Mouse (Mus musculus) adrenal gland, postnatal 10 days (tissue): ENCODE data around the gene Tmem206. TPM values are rescaled to one million over a fixed set of nuclear protein-coding genes. Genes with fewer than 3 reads are reported as not detected.

ENCODE experiments used
- total RNA-seq, 2 experiments: library from RNA; stranded (reverse); gene quantifications; 2 replicates each; pipeline ENCODE4 v1.2.3; 2021

Gene Tmem206
- total RNA-seq, 2 experiments from 2014 or later: 5.8 to 6.7 TPM

Other genes with a start within 250 kb of the Tmem206 start
- 1 to 10 TPM; 1.6 to 1.8 TPM for gene Batf3, start 228.1 kb upstream of the Tmem206 start, total RNA-seq
- not detected for gene Fam71a, start 161.1 kb upstream of the Tmem206 start, total RNA-seq
- 1 to 10 TPM; 1.2 to 5.4 TPM for gene Atf3, start 107.9 kb upstream of the Tmem206 start, total RNA-seq
- 10 to 100 TPM; 97.5 to 97.6 TPM for gene Nenf, start 7.7 kb upstream of the Tmem206 start, total RNA-seq
- gene Ppp2r5a, start 77.4 kb downstream of the Tmem206 start, total RNA-seq: 100 to 1,000 TPM; 225 TPM
- 10 to 100 TPM in 1 of 2 experiments, 1 to 10 TPM in 1; 7.8 to 11.9 TPM for gene Dtl, start 249.6 kb downstream of the Tmem206 start, total RNA-seq
- 10 to 100 TPM; 33.8 to 36.4 TPM for gene Ints7, start 249.7 kb downstream of the Tmem206 start, total RNA-seq